Mouse (Mus musculus) gastrocnemius, adult 8-10 months (tissue): ENCODE results near the gene Ptgis. TPM values are rescaled to one million over a fixed set of nuclear protein-coding genes. Genes with fewer than 3 reads are reported as not detected.
"Not testable (repeated sequence)": the region's sequence is repeated elsewhere in the genome, so short reads cannot be mapped to it uniquely, and the experiment has no call there.

Experiments used
- DNase-seq, 2 experiments: peaks; one replicate each; pipeline ENCODE4 v3.0.0; 2022; ENCODE audit warnings: low spot score in 2 of 2
- total RNA-seq, 4 experiments: library from RNA; stranded (reverse); gene quantifications; 2 replicates each; pipeline ENCODE4 v1.2.4; 2022

Gene Ptgis
- total RNA-seq, 4 experiments from 2014 or later, result 1.1 to 3.3 (median 1.9) TPM

- no peak for DNase-seq
These were observed 7.4 kb downstream of the Ptgis start for GRCm38 (mm10) chr2:167233009-167233335.

GRCm38 (mm10) chr2:167232132-167233008 is 8.0 kb downstream of the Ptgis start:
- DNase-seq, result peak; percentile 40 to 60

- DNase-seq, result no peak
These were observed 9.8 kb downstream of the Ptgis start for GRCm38 (mm10) chr2:167230554-167230953.

- no peak for DNase-seq
These were observed 15.5 kb downstream of the Ptgis start for GRCm38 (mm10) chr2:167224937-167225336.

- no peak for DNase-seq
These were observed 16.2 kb downstream of the Ptgis start for GRCm38 (mm10) chr2:167224194-167224593.

GRCm38 (mm10) chr2:167222152-167222551 is 18.3 kb downstream of the Ptgis start:
- DNase-seq, result peak; percentile 65 to 68

- no peak for DNase-seq
These were observed 19.1 kb downstream of the Ptgis start for GRCm38 (mm10) chr2:167221159-167221845.

- DNase-seq, result no peak
These were observed 19.7 kb downstream of the Ptgis start for GRCm38 (mm10) chr2:167220736-167221135.

- DNase-seq, result peak; percentile 54 to 66
These were observed 21.1 kb downstream of the Ptgis start for GRCm38 (mm10) chr2:167219154-167219775.

- no peak for DNase-seq
These were observed 26.7 kb downstream of the Ptgis start for GRCm38 (mm10) chr2:167213666-167214065.

- DNase-seq, result no peak
These were observed 27.3 kb downstream of the Ptgis start for GRCm38 (mm10) chr2:167213076-167213475.

- no peak for DNase-seq
These were observed 27.9 kb downstream of the Ptgis start for GRCm38 (mm10) chr2:167212551-167212950.

- DNase-seq, result no peak
These were observed 28.3 kb downstream of the Ptgis start for GRCm38 (mm10) chr2:167212089-167212488.

- no peak for DNase-seq
These were observed 30.5 kb downstream of the Ptgis start for GRCm38 (mm10) chr2:167209900-167210299.

GRCm38 (mm10) chr2:167208984-167209383 is 31.4 kb downstream of the Ptgis start:
- no peak for DNase-seq

- DNase-seq, result no peak
These were observed 34.3 kb downstream of the Ptgis start for GRCm38 (mm10) chr2:167205918-167206629.

- DNase-seq, result not testable (repeated sequence)
These were observed 35.7 kb downstream of the Ptgis start for GRCm38 (mm10) chr2:167204686-167205085.

GRCm38 (mm10) chr2:167203505-167204166 is 36.8 kb downstream of the Ptgis start:
- no peak for DNase-seq

GRCm38 (mm10) chr2:167201463-167202291 is 38.7 kb downstream of the Ptgis start:
- no peak for DNase-seq
